Mouse (Mus musculus): ENCODE results near the gene Rbp7.
A peak's percentile ranks its signal among the peaks of the same experiment; 100 is the strongest.
"Not testable (repeated sequence)": the region's sequence is repeated elsewhere in the genome, so short reads cannot be mapped to it uniquely, and the experiment has no call there.

The Rbp7 gene

DNA sequence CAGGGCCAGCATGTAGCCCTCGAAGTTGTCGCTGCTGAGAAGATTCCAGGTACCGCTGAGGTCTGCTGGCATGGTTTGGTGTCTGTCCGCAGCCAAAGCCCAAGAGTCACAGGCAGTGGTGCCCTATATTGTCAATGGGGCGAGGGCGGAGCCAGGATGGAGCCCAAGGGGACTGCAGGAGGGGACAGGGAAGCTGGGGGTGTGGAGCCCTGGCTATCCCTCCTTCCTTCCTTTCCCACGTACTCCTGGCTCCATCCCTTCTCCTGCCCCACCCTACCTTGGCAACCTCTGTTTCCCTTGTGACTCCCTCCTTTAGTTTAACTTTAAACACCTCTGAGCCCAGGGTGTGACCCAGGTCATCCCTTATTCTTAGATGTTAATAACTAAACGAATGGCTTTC, at the start of gene Rbp7:
TSS of gene Rbp7 (minus strand) at position 100 of the 400 bp plus-strand sequence.
- DNase-seq (ENCODE audit: inconsistent age in 2 of 2, low spot score in 1 of 2): no peak

GRCm38 (mm10) chr4:149504363-149504762, 49.6 kb upstream of the Rbp7 start:
- DNase-seq (ENCODE audit: inconsistent age in 2 of 2, low spot score in 1 of 2): no peak

GRCm38 (mm10) chr4:149499790-149500189, 45.0 kb upstream of the Rbp7 start:
- no peak for DNase-seq (ENCODE audit: inconsistent age in 2 of 2, low spot score in 1 of 2)

GRCm38 (mm10) chr4:149498901-149499300, 44.1 kb upstream of the Rbp7 start:
- no peak for DNase-seq (ENCODE audit: inconsistent age in 2 of 2, low spot score in 1 of 2)

- DNase-seq (ENCODE audit: inconsistent age in 2 of 2, low spot score in 1 of 2): no peak
Measured at GRCm38 (mm10) chr4:149496612-149497011, 41.8 kb upstream of the Rbp7 start.

- no peak for DNase-seq (ENCODE audit: inconsistent age in 2 of 2, low spot score in 1 of 2)
Measured at GRCm38 (mm10) chr4:149491151-149491550, 36.4 kb upstream of the Rbp7 start.

DNA sequence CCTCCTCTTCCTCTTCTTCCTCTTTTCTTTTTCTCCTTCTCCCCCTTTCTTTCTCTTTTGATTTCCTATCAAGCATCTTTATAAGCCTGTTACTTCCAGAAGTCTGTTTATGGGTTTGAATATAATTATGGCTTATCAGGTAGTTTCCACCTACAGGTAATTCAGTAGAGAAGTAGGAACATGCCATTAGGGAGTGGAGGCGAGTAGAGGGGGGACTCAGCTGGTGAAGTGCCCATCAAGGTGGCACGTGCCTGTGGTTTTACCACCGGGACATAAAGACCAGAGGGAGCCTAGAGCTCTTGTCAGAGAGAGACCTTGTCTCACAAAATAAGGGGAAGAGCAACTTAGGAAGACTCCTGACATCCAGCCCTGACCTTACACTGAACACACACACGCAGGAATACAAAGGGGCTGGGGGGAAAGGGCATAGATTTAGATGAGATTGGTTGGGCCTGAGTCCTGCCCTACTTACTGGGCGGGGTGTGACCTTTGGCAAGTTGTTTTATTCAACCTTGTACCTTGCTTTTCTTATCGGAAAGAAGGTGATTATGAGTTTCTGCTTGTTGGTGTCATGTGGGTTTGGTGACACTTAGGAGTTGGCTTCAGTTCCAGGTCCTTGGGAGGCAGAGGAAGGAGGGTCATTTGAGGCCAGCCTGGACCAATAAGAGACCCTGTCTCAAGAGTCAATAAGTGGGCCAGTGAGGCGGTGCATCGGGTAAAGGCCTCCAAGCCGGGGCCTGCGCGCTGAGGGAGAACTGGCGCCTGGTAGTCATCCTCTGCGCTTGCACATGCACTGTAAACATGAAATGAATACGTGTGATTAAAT, 34.9 kb upstream of the Rbp7 start:
- DNase-seq (ENCODE audit: inconsistent age in 2 of 2, low spot score in 1 of 2): no peak

- no peak for DNase-seq (ENCODE audit: inconsistent age in 2 of 2, low spot score in 1 of 2)
Measured at GRCm38 (mm10) chr4:149487729-149488128, 33.0 kb upstream of the Rbp7 start.

DNA sequence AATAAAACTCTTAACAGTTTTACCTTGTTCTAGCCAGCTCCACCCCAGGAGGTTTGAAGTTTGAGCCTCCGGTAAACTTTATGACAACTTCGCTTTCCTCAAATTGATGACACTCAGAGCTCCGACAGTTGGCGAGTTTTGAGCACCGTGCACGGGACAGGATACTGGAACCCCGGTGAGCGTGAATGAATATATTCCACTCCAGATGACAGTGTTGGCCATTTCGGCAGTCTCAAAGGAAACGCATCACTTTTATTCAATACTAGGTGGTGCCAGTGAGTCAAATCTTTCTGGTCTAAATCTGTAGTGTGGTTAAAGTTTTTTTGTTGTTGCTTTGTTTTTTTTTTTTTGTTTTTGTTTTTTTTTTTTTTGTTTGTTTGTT, 31.0 kb upstream of the Rbp7 start:
- DNase-seq (ENCODE audit: inconsistent age in 2 of 2, low spot score in 1 of 2): peak; percentile 24 to 75

GRCm38 (mm10) chr4:149485053-149485824, 30.5 kb upstream of the Rbp7 start, which contains the start of the genes Nmnat1 and Lzic:
Gene Nmnat1 (minus strand): TSS chr4:149485202.
Gene Lzic (plus strand): TSS chr4:149485229.
- peak; percentile 95 to 98 for DNase-seq (ENCODE audit: inconsistent age in 2 of 2, low spot score in 1 of 2)

DNA sequence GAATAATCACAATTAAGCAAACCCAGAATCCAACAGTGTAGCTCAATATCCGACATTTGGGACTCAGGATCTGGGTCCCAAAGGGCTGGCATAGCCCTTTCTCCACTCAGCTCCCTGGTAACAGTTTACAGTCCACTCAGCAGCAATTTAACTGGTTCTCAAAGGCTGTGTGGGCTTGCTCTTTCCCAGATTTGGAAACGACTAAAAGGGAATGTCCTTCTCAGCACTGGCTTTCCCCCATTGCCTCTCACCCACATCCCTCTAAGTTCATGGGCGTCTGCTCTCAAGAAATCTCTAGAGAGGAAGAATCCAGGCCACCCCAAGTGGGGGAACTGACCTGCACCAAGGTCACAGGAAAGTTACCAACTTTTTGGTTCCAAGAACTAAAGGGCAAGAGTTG, 29.8 kb upstream of the Rbp7 start:
- no peak for DNase-seq (ENCODE audit: inconsistent age in 2 of 2, low spot score in 1 of 2)

DNA sequence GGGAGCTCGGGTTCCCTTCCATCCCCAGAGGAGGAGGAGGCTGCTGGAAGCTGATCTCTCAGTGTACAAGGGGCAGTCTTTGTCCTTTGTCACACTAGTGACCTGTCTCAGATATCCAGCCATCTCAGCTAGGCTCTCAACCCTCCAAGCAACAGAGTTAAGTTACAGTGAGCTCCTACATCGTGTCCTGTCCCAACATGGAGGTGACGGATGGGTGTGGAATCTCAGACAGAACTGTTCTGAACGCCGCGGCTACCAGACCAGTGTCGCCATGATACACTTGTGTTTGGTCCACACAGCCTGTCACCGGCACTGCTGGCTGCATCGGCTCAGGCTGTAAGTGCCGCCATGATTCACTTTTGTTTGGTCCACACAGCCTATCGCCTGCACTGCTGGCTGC, 22.3 kb upstream of the Rbp7 start, which contains the start of gene Tmem274:
TSS of gene Tmem274 (plus strand) at position 301 of the 400 bp plus-strand sequence.
- DNase-seq (ENCODE audit: inconsistent age in 2 of 2, low spot score in 1 of 2): no peak

DNA sequence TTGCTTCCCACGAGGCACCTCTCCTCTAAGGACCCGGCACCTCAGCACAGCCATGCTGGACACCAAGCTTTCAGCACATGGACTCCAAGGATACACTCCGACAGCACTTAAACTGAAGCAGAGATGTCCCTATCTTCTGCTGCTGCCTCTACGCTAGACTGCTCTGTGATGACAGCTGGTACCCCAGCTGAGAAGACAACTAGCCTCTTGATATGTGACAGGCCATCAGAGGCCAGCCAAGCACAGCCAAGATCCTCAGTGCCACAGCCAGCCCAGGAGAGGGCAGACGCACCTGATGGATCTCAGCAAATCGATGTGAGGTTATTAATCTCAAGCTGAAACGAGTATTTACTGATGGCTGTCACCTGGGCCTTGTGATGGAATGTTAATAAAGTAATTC, 20.3 kb upstream of the Rbp7 start:
- DNase-seq (ENCODE audit: inconsistent age in 2 of 2, low spot score in 1 of 2): no peak

DNA sequence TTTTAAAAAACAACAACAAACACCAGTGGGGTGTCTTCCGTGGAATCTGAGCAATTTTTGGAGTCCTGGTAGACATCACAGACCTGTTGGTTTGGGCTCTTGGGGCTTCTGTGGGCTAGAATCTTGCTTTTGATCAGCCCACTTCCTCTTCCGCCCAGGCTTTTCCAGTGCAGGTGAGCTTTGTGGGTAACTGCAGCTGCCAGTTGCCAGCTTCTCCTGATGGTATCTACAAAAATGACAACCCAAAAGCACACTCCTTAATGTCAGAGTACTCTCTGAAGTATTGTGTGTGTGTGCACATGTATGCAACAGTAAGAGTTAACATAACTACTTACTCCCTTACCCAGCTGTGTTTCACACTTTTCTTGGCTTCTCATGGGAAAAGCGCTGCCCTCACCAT, 14.8 kb upstream of the Rbp7 start:
- DNase-seq (ENCODE audit: inconsistent age in 2 of 2, low spot score in 1 of 2): no peak

GRCm38 (mm10) chr4:149463435-149463950, 8.7 kb upstream of the Rbp7 start:
- DNase-seq (ENCODE audit: inconsistent age in 2 of 2, low spot score in 1 of 2): no peak

GRCm38 (mm10) chr4:149462305-149462971, 7.7 kb upstream of the Rbp7 start:
- no peak for DNase-seq (ENCODE audit: inconsistent age in 2 of 2, low spot score in 1 of 2)

DNA sequence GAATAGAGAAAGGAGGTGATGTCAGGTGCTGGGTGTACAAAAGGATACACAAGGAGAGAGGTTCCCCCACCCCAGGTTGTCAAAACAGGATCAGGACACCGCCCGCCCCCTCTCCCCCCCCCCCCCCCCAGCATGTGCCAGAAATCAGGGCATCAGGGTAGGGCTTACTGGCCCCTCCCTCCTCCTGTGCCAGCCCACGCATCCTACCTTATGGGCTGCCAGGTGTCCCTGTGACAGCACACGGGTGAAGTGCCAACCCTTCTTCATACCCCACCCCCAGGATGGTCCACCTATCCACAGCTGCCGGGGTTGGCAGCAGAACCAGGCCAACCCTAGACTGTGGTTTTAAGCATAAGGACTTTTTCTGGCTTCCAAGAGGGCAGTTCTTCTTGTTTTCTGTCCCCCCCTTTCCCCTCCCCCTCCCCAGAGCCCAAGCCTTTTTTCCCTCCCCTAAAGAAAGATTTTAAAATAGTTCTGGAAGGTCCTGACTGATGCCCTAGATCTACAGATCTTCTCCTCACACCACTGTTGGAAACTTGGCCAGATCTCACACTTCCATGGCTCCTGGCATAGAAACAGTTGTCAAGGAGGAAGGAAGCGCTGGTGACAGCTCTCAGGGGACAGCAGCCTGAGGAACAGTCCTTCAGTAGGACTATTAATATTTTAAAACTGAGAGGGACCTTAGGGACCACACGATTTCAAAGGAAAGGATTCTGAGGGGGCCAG, 7.0 kb upstream of the Rbp7 start:
- DNase-seq (ENCODE audit: inconsistent age in 2 of 2, low spot score in 1 of 2): no peak

- not testable (repeated sequence) for DNase-seq (ENCODE audit: inconsistent age in 2 of 2, low spot score in 1 of 2)
Measured at GRCm38 (mm10) chr4:149460475-149460874, 5.7 kb upstream of the Rbp7 start.

DNA sequence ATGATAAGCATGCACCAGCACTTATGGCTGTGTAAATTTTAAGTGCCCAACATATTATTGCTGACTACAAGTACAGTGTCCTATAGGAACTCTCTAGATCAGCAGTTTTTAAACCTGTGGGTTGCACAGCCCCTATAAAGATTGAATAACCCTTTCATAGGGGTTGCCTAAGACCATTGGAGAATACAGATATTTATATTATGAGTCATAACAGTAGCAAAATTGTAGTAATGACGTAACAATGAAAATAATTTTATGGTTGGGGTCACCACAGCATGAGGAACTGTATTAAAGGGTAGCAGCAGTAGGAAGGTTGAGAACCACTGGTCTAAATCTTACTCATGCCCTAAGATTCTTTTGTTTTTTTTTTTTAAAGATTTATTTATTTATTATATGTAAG, 4.6 kb upstream of the Rbp7 start:
- DNase-seq (ENCODE audit: inconsistent age in 2 of 2, low spot score in 1 of 2): no peak

GRCm38 (mm10) chr4:149458526-149458925, 3.7 kb upstream of the Rbp7 start:
- peak in 1 of 2 experiments; percentile 57 for DNase-seq (ENCODE audit: inconsistent age in 2 of 2, low spot score in 1 of 2)

All from adrenal gland, adult (tissue).